Mouse (Mus musculus): ENCODE measurements around the gene Zfyve27.

The Zfyve27 gene

GRCm38 (mm10) chr19:42144067-42144466 lies 19.7 kb upstream of the Zfyve27 start:
- no peak for DNase-seq

- peak; percentile 79 to 88 for DNase-seq
These were observed 19.1 kb upstream of the Zfyve27 start for GRCm38 (mm10) chr19:42144541-42145167.

- DNase-seq, result no peak
These were observed 18.5 kb upstream of the Zfyve27 start for GRCm38 (mm10) chr19:42145210-42145609.

- no peak for DNase-seq
These were observed 18.0 kb upstream of the Zfyve27 start for GRCm38 (mm10) chr19:42145731-42146130.

- DNase-seq, result no peak
These were observed 17.3 kb upstream of the Zfyve27 start for GRCm38 (mm10) chr19:42146276-42147010.

GRCm38 (mm10) chr19:42147170-42147768 lies 16.5 kb upstream of the Zfyve27 start, which contains the start of gene Marveld1:
Gene Marveld1 (plus strand): TSS chr19:42147400.
- peak; percentile 59 for DNase-seq

- DNase-seq, result peak; percentile 70 to 78
These were observed 15.8 kb upstream of the Zfyve27 start for GRCm38 (mm10) chr19:42147769-42148568.

GRCm38 (mm10) chr19:42148569-42148860 lies 15.2 kb upstream of the Zfyve27 start:
- DNase-seq, result no peak

GRCm38 (mm10) chr19:42151990-42152389 lies 11.8 kb upstream of the Zfyve27 start:
- DNase-seq, result peak; percentile 89 to 94

GRCm38 (mm10) chr19:42157493-42158237 lies 6.1 kb upstream of the Zfyve27 start:
- DNase-seq, result no peak

- DNase-seq, result no peak
These were observed 5.3 kb upstream of the Zfyve27 start for GRCm38 (mm10) chr19:42158246-42159017.

- no peak for DNase-seq
These were observed 437 bp downstream of the Zfyve27 start for GRCm38 (mm10) chr19:42164188-42164587.

- peak; percentile 87 to 93 for DNase-seq
These were observed 2.4 kb downstream of the Zfyve27 start for GRCm38 (mm10) chr19:42166130-42166529.

- no peak for DNase-seq
These were observed 3.0 kb downstream of the Zfyve27 start for GRCm38 (mm10) chr19:42166766-42167165.

- no peak for DNase-seq
These were observed 3.7 kb downstream of the Zfyve27 start for GRCm38 (mm10) chr19:42167489-42167888.

- DNase-seq, result peak in 1 of 2 experiments; percentile 48
These were observed 5.7 kb downstream of the Zfyve27 start for GRCm38 (mm10) chr19:42169322-42169975.

- peak; percentile 97 to 99 for DNase-seq
These were observed 6.5 kb downstream of the Zfyve27 start for GRCm38 (mm10) chr19:42170025-42170969.

GRCm38 (mm10) chr19:42176841-42177240 lies 13.1 kb downstream of the Zfyve27 start:
- DNase-seq, result no peak

GRCm38 (mm10) chr19:42177461-42177860 lies 13.7 kb downstream of the Zfyve27 start:
- DNase-seq, result no peak

GRCm38 (mm10) chr19:42179356-42179755 lies 15.6 kb downstream of the Zfyve27 start:
- DNase-seq, result no peak

Measured in cerebellum, adult 18-20 months (tissue).